Mouse (Mus musculus) cerebellum, postnatal 10 days (tissue): ENCODE results near the gene Dnah12.
A peak's percentile ranks its signal among the peaks of the same experiment; 100 is the strongest.
"Not testable (repeated sequence)": the region's sequence is repeated elsewhere in the genome, so short reads cannot be mapped to it uniquely, and the experiment has no call there.

Experiments
- DNase-seq, 2 experiments: peaks; one replicate each; pipeline ENCODE4 v3.0.0; 2021; ENCODE audit warnings: mixed read lengths in 2 of 2

Dnah12 gene

DNA sequence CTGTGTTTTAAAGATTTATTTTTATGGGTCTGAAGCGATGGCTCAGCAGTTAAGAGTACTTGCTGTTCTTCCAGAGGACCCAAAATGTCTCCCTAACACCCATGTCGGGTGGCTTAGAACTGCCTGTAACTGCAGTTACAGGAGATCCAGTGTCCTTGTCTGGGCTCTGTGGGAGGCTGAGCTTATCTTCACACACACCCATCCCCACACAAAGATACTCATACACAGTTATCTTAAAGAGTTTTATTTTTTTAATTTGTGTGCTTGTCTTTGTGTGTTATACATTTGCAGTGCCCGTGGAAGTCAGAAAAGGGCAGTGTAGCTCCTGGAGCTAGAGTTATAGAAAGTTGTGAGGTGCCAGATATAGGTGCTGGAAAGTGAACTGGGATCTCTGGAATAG lies 197.7 kb downstream of the Dnah12 start:
- no peak for DNase-seq

DNA sequence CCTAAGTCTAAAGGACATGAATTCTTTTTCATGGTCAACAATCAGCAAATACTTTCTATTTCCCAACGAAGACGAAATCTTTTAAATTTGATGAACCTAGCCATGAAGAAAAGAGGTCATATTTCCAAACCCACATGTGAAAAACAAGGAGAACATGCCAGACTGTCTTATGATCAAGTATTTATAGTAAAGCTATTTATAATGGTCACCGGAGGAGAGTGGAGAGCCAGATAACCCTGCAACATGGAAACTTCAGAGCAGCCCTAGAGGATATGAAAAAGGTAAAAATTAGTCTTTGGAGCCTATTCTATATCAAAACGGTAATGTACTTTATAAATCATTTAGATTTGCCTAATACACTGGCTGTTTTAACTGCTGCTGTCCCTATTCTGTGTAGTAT lies 201.3 kb downstream of the Dnah12 start, which contains the start of gene Asb14:
Gene Asb14, plus strand, starts transcription at position 166 of the 400 bp plus-strand sequence.
- no peak for DNase-seq

DNA sequence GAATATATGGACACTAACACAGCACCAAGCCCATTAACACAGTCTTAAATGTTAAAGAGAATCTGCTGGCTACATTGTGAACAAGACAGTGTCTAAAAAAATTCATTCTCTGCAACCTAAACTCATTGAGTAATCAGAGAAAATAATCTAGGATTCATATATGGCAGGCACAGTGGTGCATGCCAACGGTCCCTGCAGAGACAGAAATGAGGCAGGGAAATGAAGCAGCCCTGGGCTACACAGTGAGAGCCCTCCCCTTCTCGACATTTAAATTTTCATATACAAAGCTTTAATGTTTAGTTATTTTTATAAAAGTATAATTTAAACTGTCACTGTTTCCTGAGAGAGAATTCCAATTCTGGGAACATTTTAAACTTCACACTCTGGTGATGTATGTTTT lies 206.4 kb downstream of the Dnah12 start:
- no peak for DNase-seq

DNA sequence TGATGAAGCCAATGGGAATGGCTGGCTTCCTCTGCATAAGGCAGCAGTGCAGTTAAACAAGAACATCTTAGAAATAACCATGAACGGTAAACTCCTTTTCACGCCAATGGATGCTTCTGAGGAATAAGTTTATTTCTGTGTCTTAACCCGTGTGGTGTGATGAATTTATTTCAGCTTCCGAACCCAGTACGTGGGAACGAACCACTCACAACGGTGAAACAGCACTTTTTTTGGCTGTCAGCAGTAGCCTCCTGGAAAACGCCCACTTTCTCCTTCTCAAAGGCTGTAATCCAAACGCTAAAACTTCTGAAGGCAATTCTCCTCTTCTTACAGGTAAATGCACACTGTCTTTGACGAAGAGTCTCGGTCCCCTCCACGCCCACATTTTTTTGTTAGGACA lies 207.8 kb downstream of the Dnah12 start:
- DNase-seq = no peak

DNA sequence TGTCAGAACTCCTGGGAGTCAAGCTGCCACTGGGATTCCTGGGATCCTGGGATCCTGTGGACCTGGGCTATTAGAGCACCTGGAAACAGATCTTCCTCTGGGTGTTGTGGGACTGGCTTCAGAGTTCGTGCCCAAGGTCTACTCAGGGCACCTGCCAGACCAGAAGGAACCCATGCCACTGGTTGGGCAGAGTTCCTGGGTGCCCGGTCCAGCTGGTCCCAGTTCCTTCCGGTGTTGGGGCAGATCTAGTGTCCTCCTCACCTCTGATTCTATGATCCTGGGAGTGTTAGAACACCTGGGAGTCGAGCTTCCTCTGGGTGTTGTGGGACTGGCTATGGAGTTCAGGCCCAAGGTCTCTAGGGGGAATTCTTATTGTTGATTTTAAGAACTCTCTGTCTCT lies 214.3 kb downstream of the Dnah12 start:
- no peak for DNase-seq

DNA sequence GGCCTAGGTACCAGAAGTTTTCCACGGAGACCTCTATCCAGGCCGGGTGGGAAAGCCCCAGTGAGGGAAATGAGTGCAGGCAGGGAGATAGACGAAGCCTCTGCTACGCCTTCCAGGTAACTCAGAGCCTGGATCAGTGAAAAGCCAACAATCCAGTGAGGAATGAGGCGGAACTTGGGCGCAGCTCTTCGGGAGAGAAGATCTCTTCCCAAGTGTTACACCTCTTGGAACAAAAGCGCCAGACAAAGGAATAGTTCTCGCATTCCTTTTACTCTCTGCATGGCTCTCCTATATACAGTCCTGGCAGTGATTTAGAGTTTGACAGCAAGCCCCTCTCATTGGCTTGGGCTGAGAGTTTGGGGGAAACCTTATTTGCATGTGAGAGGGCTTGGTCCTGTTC lies 217.4 kb downstream of the Dnah12 start:
- not testable (repeated sequence) for DNase-seq

DNA sequence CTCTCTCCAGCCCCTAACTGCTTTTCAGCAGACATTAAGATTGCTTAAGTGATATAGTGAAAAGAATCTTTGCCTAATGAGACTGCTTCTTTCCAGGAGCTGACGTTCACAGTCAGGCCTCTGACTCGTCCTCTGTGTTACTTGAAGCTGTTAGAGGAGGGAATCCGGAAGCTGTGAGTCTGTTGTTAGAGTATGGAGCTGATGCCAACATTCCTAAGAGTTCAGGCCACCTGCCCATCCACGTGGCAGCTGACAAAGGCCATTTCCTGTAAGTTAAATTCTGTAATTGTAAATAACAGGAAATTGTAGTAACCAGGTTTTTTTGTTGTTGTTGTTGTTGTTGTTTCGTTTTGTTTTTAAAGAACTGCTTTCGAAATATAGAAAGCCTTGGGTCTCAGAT lies 218.1 kb downstream of the Dnah12 start:
- DNase-seq = no peak

DNA sequence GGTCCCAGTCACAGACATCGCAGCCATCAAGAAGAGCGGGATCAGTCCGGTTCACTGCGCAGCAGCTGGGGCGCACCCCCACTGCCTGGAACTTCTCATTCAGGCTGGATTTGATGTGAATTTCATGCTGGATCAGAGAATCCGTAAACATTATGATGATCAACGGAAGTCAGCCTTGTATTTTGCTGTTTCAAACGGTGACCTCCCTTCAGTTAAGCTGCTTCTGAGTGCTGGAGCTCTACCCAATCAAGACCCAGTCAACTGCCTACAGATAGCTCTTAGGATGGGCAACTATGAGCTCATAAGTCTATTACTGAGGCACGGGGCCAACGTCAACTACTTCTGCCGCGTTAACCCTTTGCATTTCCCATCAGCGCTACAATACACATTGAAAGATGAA lies 218.8 kb downstream of the Dnah12 start:
- no peak for DNase-seq

DNA sequence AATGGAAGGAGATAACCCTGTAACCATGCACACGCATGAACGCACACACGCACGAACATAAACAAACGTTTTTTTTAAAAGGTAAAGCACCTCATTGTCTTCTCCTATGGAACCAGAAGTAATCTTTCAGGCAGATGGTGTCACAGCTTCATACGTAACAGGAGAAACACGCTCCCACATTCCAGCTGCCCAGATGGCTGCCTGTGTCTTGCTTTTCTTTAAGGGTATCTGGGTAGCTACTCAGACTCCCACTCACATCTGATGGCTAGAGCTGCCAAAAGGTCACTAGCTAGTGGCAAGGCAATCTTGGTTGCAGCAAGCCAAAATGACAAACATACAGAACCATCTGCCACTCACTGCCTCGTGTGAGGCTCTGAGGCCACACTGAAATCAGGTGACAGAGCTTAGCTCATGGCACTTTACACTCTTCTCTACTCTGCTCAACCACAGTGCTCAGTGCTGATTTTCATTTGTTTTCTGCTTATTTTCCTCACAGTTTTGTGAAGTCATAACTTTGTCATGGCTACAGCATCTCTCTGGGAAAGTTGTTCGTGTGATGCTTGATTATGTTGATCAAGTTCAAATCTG lies 220.7 kb downstream of the Dnah12 start:
- peak; percentile 48 to 58 for DNase-seq

DNA sequence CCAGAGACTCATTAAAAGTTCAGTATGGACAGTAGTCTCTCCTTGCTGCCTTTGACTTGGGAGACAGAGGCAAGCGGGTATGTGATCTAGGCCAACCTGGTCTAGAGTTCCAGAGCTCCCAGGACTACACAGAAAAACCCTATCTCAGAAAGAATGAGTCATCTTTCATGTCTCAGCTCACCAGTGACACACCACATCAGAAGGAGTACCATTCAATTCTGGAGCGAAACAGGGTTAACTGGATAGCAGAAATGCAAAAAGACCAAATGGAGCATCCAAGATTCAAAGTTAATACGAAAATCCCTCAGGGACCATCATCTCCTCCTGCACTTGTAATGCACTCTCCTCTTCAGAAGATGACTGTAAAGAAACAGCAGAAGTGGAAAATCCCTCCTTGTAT lies 226.2 kb downstream of the Dnah12 start:
- DNase-seq = no peak

DNA sequence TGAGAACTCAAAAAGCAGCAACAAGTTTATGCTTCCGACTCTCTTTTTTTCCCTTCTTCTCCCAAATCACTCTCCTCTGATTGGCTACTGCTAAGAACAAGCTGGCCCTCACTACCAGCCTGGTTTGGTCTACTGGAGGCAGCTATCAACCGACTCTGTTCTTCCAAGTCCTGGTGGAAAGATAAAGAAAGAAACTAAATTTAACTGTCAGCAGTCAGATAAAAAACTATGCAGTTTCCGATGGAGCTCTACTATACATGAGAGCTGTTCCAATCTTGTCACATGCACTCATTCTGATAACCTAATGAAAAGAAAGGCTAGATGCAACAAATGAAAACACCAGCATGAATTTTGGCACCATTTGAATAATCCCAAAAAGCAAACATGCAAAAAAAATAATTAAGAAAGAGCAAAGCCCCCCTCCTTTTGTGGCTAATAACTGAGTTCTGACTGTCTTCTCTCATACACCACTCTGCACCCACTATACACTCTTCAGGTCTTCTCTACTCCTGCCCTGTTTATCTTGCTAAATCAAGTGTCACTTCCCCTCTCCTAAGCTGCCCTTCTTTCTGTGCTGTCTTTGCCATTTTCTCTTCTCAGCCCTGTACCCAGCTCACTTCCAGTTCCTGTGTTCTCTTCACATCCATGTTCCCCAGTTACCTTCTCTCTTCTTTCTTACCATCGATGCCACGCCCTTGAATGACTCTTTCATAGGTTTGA lies 230.8 kb downstream of the Dnah12 start:
- DNase-seq = no peak

DNA sequence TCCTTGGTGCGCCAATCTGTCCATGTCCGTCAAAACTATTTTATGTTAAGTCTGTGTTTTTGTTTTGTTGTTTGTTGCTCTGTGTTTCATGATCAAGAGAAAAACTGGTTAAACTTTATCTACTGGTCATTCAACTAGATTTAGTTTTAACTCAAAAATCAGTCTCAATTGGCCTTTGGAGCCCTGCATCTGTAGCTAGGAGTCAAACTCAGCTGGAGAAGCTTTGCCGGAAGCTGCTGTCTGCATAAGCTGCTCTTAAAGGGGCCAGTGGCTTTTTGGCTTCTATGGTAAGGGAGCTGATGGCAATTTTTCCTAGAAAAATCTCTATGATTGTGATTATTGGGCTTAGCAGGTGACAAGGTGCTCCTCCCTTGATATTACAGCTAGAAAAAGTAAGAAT lies 241.8 kb downstream of the Dnah12 start:
- no peak for DNase-seq

DNA sequence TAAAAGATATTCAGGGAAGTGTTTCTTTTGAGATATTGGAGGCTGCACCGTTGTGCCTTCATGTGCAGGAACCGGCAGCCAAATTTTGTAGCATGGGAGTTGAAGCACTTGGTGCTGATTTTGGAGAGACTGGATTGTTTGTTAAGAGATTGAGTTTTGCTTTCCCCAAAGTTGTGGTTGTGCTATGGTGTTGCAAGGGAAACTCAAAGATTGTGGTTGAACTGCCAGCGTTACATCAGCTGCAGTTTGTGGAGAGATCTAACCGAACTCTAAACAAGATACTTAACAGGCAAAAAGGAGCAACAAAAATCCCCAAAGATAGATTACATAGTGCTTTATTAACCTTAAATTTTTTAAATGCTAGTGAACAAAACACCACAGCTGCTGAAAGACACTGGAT lies 242.5 kb downstream of the Dnah12 start:
- DNase-seq = no peak
